In genomic region chr16:13452661-13453060, GRCm38 (mm10) we compare ENCODE assay signal across 20 mouse cellular contexts.
DNase-seq lines count a peak whose midpoint lies in the region; ATAC-seq lines count a peak whose summit lies in the region.
"Had no signal": no experiment of that assay in that cellular context is flagged by ENCODE, and none has a peak within 500 bp of the region (broad histone marks: within the 10 kb centered on the region; RNA-seq: fewer than 3 reads in every experiment).

No protein-coding gene starts in this region.

- H3K27me3 ChIP-seq in midbrain, embryonic 10.5 days (ENCODE audit: low read depth, poor library complexity, severe bottlenecking), result peaks cover 68% of the 10 kb centered on the region
- peaks cover 40% of the 10 kb centered on the region for H3K27me3 ChIP-seq in midbrain, embryonic 13.5 days
- peaks cover 24% of the 10 kb centered on the region for H3K27me3 ChIP-seq in kidney, embryonic 15.5 days
- H3K27me3 ChIP-seq: heart, embryonic 15.5 days had no signal

- no peak overlapping the region for H3K4me2 ChIP-seq in midbrain, embryonic 13.5 days (replicated peaks)
- no peak overlapping the region for H3K4me2 ChIP-seq in kidney, embryonic 15.5 days
- H3K4me2 ChIP-seq: embryonic facial prominence, embryonic 13.5 days; forebrain, embryonic 13.5 days; heart, embryonic 11.5 days; heart, embryonic 15.5 days; hindbrain, embryonic 13.5 days had no signal

- peaks cover 70% of the 10 kb centered on the region for H3K4me1 ChIP-seq in midbrain, embryonic 10.5 days
- H3K4me1 ChIP-seq in midbrain, embryonic 13.5 days (replicated peaks), result peaks cover 59% of the 10 kb centered on the region
- H3K4me1 ChIP-seq in brown adipose tissue, adult 24 weeks (ENCODE audit: control insufficient read depth, insufficient read depth, insufficient read length, low read length), result peaks cover 11% of the 10 kb centered on the region
- peaks cover 18% of the 10 kb centered on the region for H3K4me1 ChIP-seq in kidney, embryonic 15.5 days

- no peaks in the 10 kb centered on the region for H3K9me3 ChIP-seq in midbrain, embryonic 10.5 days (replicated peaks)
- H3K9me3 ChIP-seq in midbrain, embryonic 13.5 days, result no peaks in the 10 kb centered on the region
- no peaks in the 10 kb centered on the region for H3K9me3 ChIP-seq in kidney, embryonic 15.5 days (replicated peaks)
- H3K9me3 ChIP-seq: embryonic facial prominence, embryonic 13.5 days; forebrain, embryonic 13.5 days; G1E; heart, embryonic 15.5 days; hindbrain, embryonic 13.5 days had no signal

- WGBS in midbrain, embryonic 10.5 days, result 85% methylated on average over 7 of the region's 7 CpGs
- WGBS in midbrain, embryonic 13.5 days, result 86% methylated on average over 7 of the region's 7 CpGs
- WGBS in kidney, embryonic 15.5 days, result 87% methylated on average over 7 of the region's 7 CpGs

- ATAC-seq in midbrain, embryonic 13.5 days, result no peak
- no peak for ATAC-seq in kidney, embryonic 15.5 days (replicated peaks; ENCODE audit: low FRiP score)
- ATAC-seq: CD4-positive, CD25-positive, alpha-beta regulatory T cell, adult 4 months; forebrain, embryonic 13.5 days; forebrain, postnatal 0 days; hindbrain, postnatal 0 days had no signal

- H3K27ac ChIP-seq in midbrain, embryonic 10.5 days (replicated peaks), result 0 out of 2 replicates have a peak overlapping the region, but pooled peaks have one; percentile 23
- no peak overlapping the region for H3K27ac ChIP-seq in midbrain, embryonic 13.5 days
- peak overlapping the region; percentile 99 for H3K27ac ChIP-seq in brown adipose tissue, adult 24 weeks (replicated peaks; ENCODE audit: low read depth, low read length)
- no peak overlapping the region for H3K27ac ChIP-seq in kidney, embryonic 15.5 days
- H3K27ac ChIP-seq: forebrain, embryonic 13.5 days; heart, adult 2 months; heart, embryonic 15.5 days; hindbrain, embryonic 13.5 days; hindbrain, postnatal 0 days had no signal

- DNase-seq in gastrocnemius, adult 18-20 months (ENCODE audit: low spot score), result peak; percentile 73
- no peak for DNase-seq in gastrocnemius, postnatal 10 days
- no peak for DNase-seq in midbrain, embryonic 10.5 days (ENCODE audit: low spot score)
- DNase-seq in gastrocnemius, postnatal 25 days, result peak; percentile 72
- no peak for DNase-seq in kidney, postnatal 25 days
- DNase-seq: B cell, adult 2 months; cerebellum, adult 9-10 months; forebrain, postnatal 0 days; heart, adult 2 months had no signal

- H3K9ac ChIP-seq in midbrain, embryonic 13.5 days (replicated peaks), result no peak overlapping the region
- no peak overlapping the region for H3K9ac ChIP-seq in kidney, embryonic 15.5 days
- H3K9ac ChIP-seq: embryonic facial prominence, embryonic 13.5 days; forebrain, embryonic 13.5 days; forebrain, postnatal 0 days; heart, embryonic 15.5 days; hindbrain, embryonic 13.5 days had no signal

- no peaks in the 10 kb centered on the region for H3K36me3 ChIP-seq in midbrain, embryonic 10.5 days
- H3K36me3 ChIP-seq in midbrain, embryonic 13.5 days, result no peaks in the 10 kb centered on the region
- H3K36me3 ChIP-seq in kidney, embryonic 15.5 days, result no peaks in the 10 kb centered on the region
- H3K36me3 ChIP-seq: embryonic facial prominence, embryonic 13.5 days; G1E; heart, embryonic 15.5 days; hindbrain, embryonic 13.5 days had no signal

- no peak overlapping the region for H3K4me3 ChIP-seq in midbrain, embryonic 10.5 days
- H3K4me3 ChIP-seq in midbrain, embryonic 13.5 days (replicated peaks), result no peak overlapping the region
- no peak overlapping the region for H3K4me3 ChIP-seq in brown adipose tissue, adult 24 weeks (ENCODE audit: insufficient read depth, low read depth, low read length)
- no peak overlapping the region for H3K4me3 ChIP-seq in kidney, embryonic 15.5 days (replicated peaks)
- H3K4me3 ChIP-seq: embryonic facial prominence, embryonic 13.5 days; forebrain, embryonic 13.5 days; heart, adult 2 months; heart, embryonic 15.5 days; hindbrain, embryonic 13.5 days had no signal

Comparison
In these comparisons a context has a peak if more than half of its experiments do, and no peak if none do; other contexts are left out.
1. DNase-seq: peak in gastrocnemius, adult 18-20 months (single experiment) and gastrocnemius, postnatal 25 days (single experiment); none in gastrocnemius, postnatal 10 days (single experiment), midbrain, embryonic 10.5 days (single experiment) and kidney, postnatal 25 days (0 of 2).
2. H3K27ac ChIP-seq: peak in midbrain, embryonic 10.5 days (single experiment) and brown adipose tissue, adult 24 weeks (single experiment); none in midbrain, embryonic 13.5 days (single experiment) and kidney, embryonic 15.5 days (single experiment).